Mouse (Mus musculus) kidney, embryonic 16.5 days (tissue): ENCODE measurements around the gene Fmo4. TPM values are rescaled to one million over a fixed set of nuclear protein-coding genes. Genes with fewer than 3 reads are reported as not detected.

Experiments used
- ATAC-seq: fragments of 200-750 bp; cut with Nextera tagmentation; 2 replicates; pipeline ENCODE4 v1.8.0; 2017; ENCODE audit warnings: moderate TSS enrichment; ENCODE audit not compliant: low FRiP score, low TSS enrichment
- H3K27ac ChIP-seq: fragments of 300-500 bp; sonication (generic); 2 replicates; pipeline ENCODE4 v1.5.1; 2014; ENCODE audit warnings: low read length
- H3K27me3 ChIP-seq: fragments of 300-500 bp; sonication (generic); 2 replicates; pipeline ENCODE4 v1.6.1; 2014; ENCODE audit warnings: low read length, control low read depth, mixed read lengths; ENCODE audit not compliant: insufficient read depth
- H3K36me3 ChIP-seq: fragments of 300-500 bp; sonication (generic); 2 replicates; pipeline ENCODE4 v1.6.1; 2014; ENCODE audit warnings: low read length, control low read depth, mixed read lengths; ENCODE audit not compliant: insufficient read depth
- H3K4me1 ChIP-seq: fragments of 300-500 bp; sonication (generic); 2 replicates; pipeline ENCODE4 v1.6.1; 2014; ENCODE audit warnings: low read length, control low read depth, mixed read lengths; ENCODE audit not compliant: insufficient read depth
- H3K4me2 ChIP-seq: fragments of 300-500 bp; sonication (generic); replicated peaks from 2 replicates; pipeline ENCODE4 v1.6.1; 2014; ENCODE audit warnings: low read depth, low read length
- H3K4me3 ChIP-seq: fragments of 300-500 bp; sonication (generic); 2 replicates; pipeline ENCODE4 v1.5.1; 2014; ENCODE audit warnings: mild to moderate bottlenecking, low read length
- H3K9ac ChIP-seq: fragments of 300-500 bp; sonication (generic); replicated peaks from 2 replicates; pipeline ENCODE4 v1.6.1; 2014; ENCODE audit warnings: low read length
- H3K9me3 ChIP-seq: fragments of 300-500 bp; sonication (generic); 2 replicates; pipeline ENCODE4 v1.6.1; 2016; ENCODE audit warnings: low read length, control low read depth
- WGBS: fragments of 180-500 bp; shearing (Covaris S2); extraction: QIAGEN DNeasy Blood & Tissue Kit; methylation state at CpG from one replicate; pipeline ENCODE4 v1.1.7; 2014; 5-methylcytosine and 5-hydroxymethylcytosine counted together
- polyA plus RNA-seq: library from polyadenylated mRNA; unstranded; fragments of >200 nt; fragmentation: Nextera tagmentation; extraction: Ambion mirVana; gene quantifications from 2 replicates; pipeline ENCODE4 v1.2.1, GENCODE M21; 2015

Gene Fmo4
- polyA plus RNA-seq, 1 experiment from 2014 or later, result 2.1 TPM

- 78% methylated on average over 4 of the region's 4 CpGs for WGBS
- no peak overlapping the region for H3K27ac ChIP-seq
- H3K9ac ChIP-seq, result no peak overlapping the region
- no peak overlapping the region for H3K4me3 ChIP-seq
- no peak overlapping the region for H3K4me2 ChIP-seq
- no peaks in the 10 kb centered on the region for H3K4me1 ChIP-seq
- H3K9me3 ChIP-seq, result no peaks in the 10 kb centered on the region
- H3K27me3 ChIP-seq, result no peaks in the 10 kb centered on the region
- no peaks in the 10 kb centered on the region for H3K36me3 ChIP-seq
- ATAC-seq, result no peak
These were observed 42.0 kb downstream of the Fmo4 start for GRCm38 (mm10) chr1:162771617-162772360.

- H3K4me2 ChIP-seq, result no peak overlapping the region
- no peak overlapping the region for H3K9ac ChIP-seq
- H3K4me3 ChIP-seq, result no peak overlapping the region
- no peaks in the 10 kb centered on the region for H3K27me3 ChIP-seq
- H3K4me1 ChIP-seq, result no peaks in the 10 kb centered on the region
- no peak for ATAC-seq
- no peaks in the 10 kb centered on the region for H3K36me3 ChIP-seq
- H3K9me3 ChIP-seq, result no peaks in the 10 kb centered on the region
- WGBS, result 72% methylated on average over 6 of the region's 6 CpGs
- H3K27ac ChIP-seq, result no peak overlapping the region
These were observed 61.8 kb downstream of the Fmo4 start for GRCm38 (mm10) chr1:162752009-162752408.

GRCm38 (mm10) chr1:162749607-162750006 is 64.2 kb downstream of the Fmo4 start:
- Histone ChIP-seq H3K36me3 (no peaks in the 10 kb centered on the region), H3K9me3 (no peaks in the 10 kb centered on the region), H3K4me2 (no peak overlapping the region), H3K27me3 (no peaks in the 10 kb centered on the region), H3K9ac (no peak overlapping the region), H3K4me3 (no peak overlapping the region), H3K27ac (no peak overlapping the region), H3K4me1 (no peaks in the 10 kb centered on the region)
- ATAC-seq, result no peak
- 61% methylated on average over 7 of the region's 7 CpGs for WGBS

DNA sequence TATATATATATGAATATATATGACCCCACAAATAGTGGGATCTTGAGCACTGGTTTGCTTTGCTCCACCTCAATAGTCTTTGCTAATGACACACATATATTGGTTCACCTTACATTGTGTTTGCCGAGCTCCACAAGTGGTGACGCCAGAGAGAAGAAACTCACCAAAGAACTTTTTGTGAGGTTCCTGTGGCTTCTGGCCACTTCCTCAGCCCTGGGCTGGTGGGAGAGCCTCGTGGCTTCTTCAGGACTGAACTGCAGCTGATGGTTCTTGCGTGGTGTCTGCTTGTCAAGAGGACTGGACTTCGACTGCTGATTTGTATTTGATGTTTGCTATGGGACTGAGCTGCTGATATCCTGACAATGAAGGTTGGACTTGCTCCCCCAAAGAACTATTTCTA is 65.0 kb downstream of the Fmo4 start:
- Histone ChIP-seq H3K9me3 (no peaks in the 10 kb centered on the region), H3K36me3 (no peaks in the 10 kb centered on the region), H3K9ac (no peak overlapping the region), H3K27ac (no peak overlapping the region), H3K4me1 (no peaks in the 10 kb centered on the region), H3K4me3 (no peak overlapping the region), H3K27me3 (no peaks in the 10 kb centered on the region), H3K4me2 (no peak overlapping the region)
- no peak for ATAC-seq
- 91% methylated on average over 5 of the region's 5 CpGs for WGBS

Other genes with a start within 250 kb of the Fmo4 start
- gene Vamp4, start 243.5 kb downstream of the Fmo4 start, polyA plus RNA-seq, result 51.3 and 52.6 TPM in 2 replicates
- 0.17 TPM in 2 replicates for gene Myoc, start 174.8 kb downstream of the Fmo4 start, polyA plus RNA-seq
- gene Myocos, start 155.8 kb downstream of the Fmo4 start, polyA plus RNA-seq, result not detected in 2 replicates
- gene Prrc2c, start 73.4 kb downstream of the Fmo4 start, polyA plus RNA-seq, result 124 and 144 TPM in 2 replicates
- gene Fmo1, start 52.6 kb upstream of the Fmo4 start, polyA plus RNA-seq, result 62.7 and 65.9 TPM in 2 replicates
- 6.5 and 9.3 TPM in 2 replicates for gene Fmo2, start 84.8 kb upstream of the Fmo4 start, polyA plus RNA-seq
- gene Fmo6, start 123.5 kb upstream of the Fmo4 start, polyA plus RNA-seq, result 0.20 and 0.21 TPM in 2 replicates
- not detected in 2 replicates for gene Fmo3, start 170.6 kb upstream of the Fmo4 start, polyA plus RNA-seq